Mouse (Mus musculus): ENCODE measurements around the gene Clec1a. TPM values are rescaled to one million over a fixed set of nuclear protein-coding genes. Genes with fewer than 3 reads are reported as not detected.

Clec1a gene
- polyA plus RNA-seq, 1 experiment from 2014 or later = 0.42 TPM

- DNase-seq (ENCODE audit: low spot score) = no peak
- no peaks in the 10 kb centered on the region for H3K4me1 ChIP-seq
- 83% methylated on average over 4 of the region's 4 CpGs for WGBS
Measured at GRCm38 (mm10) chr6:129427281-129427680, 24.5 kb downstream of the Clec1a start.

GRCm38 (mm10) chr6:129425812-129426211, 26.0 kb downstream of the Clec1a start:
- Histone ChIP-seq H3K9me3 (replicated peaks) (no peaks in the 10 kb centered on the region), H3K36me3 (no peaks in the 10 kb centered on the region), H3K27ac (replicated peaks) (no peak overlapping the region), H3K4me1 (no peaks in the 10 kb centered on the region), H3K27me3 (ENCODE audit: low read depth, poor library complexity, severe bottlenecking) (no peaks in the 10 kb centered on the region), H3K4me3 (no peak overlapping the region)
- DNase-seq (ENCODE audit: low spot score) = no peak
- 49% methylated on average over 5 of the region's 5 CpGs for WGBS

More at GRCm38 (mm10) chr6:129427281-129427680, 24.5 kb downstream of the Clec1a start:
- no peak overlapping the region for H3K27ac ChIP-seq (replicated peaks)
- no peaks in the 10 kb centered on the region for H3K36me3 ChIP-seq
- H3K9me3 ChIP-seq (replicated peaks) = no peaks in the 10 kb centered on the region
- H3K4me3 ChIP-seq = no peak overlapping the region
- no peaks in the 10 kb centered on the region for H3K27me3 ChIP-seq (ENCODE audit: low read depth, poor library complexity, severe bottlenecking)

GRCm38 (mm10) chr6:129425217-129425616, 26.6 kb downstream of the Clec1a start:
- no peak overlapping the region for H3K4me3 ChIP-seq
- H3K36me3 ChIP-seq = no peaks in the 10 kb centered on the region
- DNase-seq (ENCODE audit: low spot score) = no peak
- no peaks in the 10 kb centered on the region for H3K27me3 ChIP-seq (ENCODE audit: low read depth, poor library complexity, severe bottlenecking)
- 72% methylated on average over 5 of the region's 5 CpGs for WGBS
- H3K9me3 ChIP-seq (replicated peaks) = no peaks in the 10 kb centered on the region
- no peak overlapping the region for H3K27ac ChIP-seq (replicated peaks)
- no peaks in the 10 kb centered on the region for H3K4me1 ChIP-seq

- no peak overlapping the region for H3K4me3 ChIP-seq
Measured at GRCm38 (mm10) chr6:129423734-129424072, 28.1 kb downstream of the Clec1a start.

GRCm38 (mm10) chr6:129423040-129423733, 28.6 kb downstream of the Clec1a start:
- H3K27ac ChIP-seq (replicated peaks) = no peak overlapping the region
- no peak for DNase-seq (ENCODE audit: low spot score)
- no peaks in the 10 kb centered on the region for H3K4me1 ChIP-seq
- no peak overlapping the region for H3K4me3 ChIP-seq
- H3K36me3 ChIP-seq = no peaks in the 10 kb centered on the region
- WGBS = 81% methylated on average over 4 of the region's 4 CpGs
- H3K27me3 ChIP-seq (ENCODE audit: low read depth, poor library complexity, severe bottlenecking) = no peaks in the 10 kb centered on the region
- H3K9me3 ChIP-seq (replicated peaks) = no peaks in the 10 kb centered on the region

More at GRCm38 (mm10) chr6:129423734-129424072, 28.1 kb downstream of the Clec1a start:
- Histone ChIP-seq H3K9me3 (replicated peaks) (no peaks in the 10 kb centered on the region), H3K4me1 (no peaks in the 10 kb centered on the region), H3K27me3 (ENCODE audit: low read depth, poor library complexity, severe bottlenecking) (no peaks in the 10 kb centered on the region), H3K27ac (replicated peaks) (no peak overlapping the region), H3K36me3 (no peaks in the 10 kb centered on the region)
- peak; percentile 72 for DNase-seq (ENCODE audit: low spot score)
- 10% methylated on average over 1 of the region's 1 CpGs for WGBS

- Histone ChIP-seq H3K9me3 (replicated peaks) (no peaks in the 10 kb centered on the region), H3K4me3 (no peak overlapping the region), H3K27me3 (ENCODE audit: low read depth, poor library complexity, severe bottlenecking) (no peaks in the 10 kb centered on the region), H3K27ac (replicated peaks) (no peak overlapping the region), H3K4me1 (no peaks in the 10 kb centered on the region), H3K36me3 (no peaks in the 10 kb centered on the region)
- no peak for DNase-seq (ENCODE audit: low spot score)
- WGBS = 89% methylated on average over 3 of the region's 3 CpGs
Measured at GRCm38 (mm10) chr6:129422311-129422710, 29.5 kb downstream of the Clec1a start.

- Histone ChIP-seq H3K27me3 (ENCODE audit: low read depth, poor library complexity, severe bottlenecking) (no peaks in the 10 kb centered on the region), H3K4me1 (no peaks in the 10 kb centered on the region), H3K36me3 (no peaks in the 10 kb centered on the region), H3K4me3 (no peak overlapping the region), H3K9me3 (replicated peaks) (no peaks in the 10 kb centered on the region), H3K27ac (replicated peaks) (no peak overlapping the region)
- DNase-seq (ENCODE audit: low spot score) = no peak
- WGBS = 84% methylated on average over 1 of the region's 1 CpGs
Measured at GRCm38 (mm10) chr6:129414177-129414576, 37.6 kb downstream of the Clec1a start.

- Histone ChIP-seq H3K9me3 (replicated peaks) (no peaks in the 10 kb centered on the region), H3K4me3 (no peak within 1 kb of the TSS), H3K27ac (replicated peaks) (no peak within 1 kb of the TSS), H3K4me1 (peaks cover 4% of the 10 kb centered on the region; the same call in 1 of the 2 replicates), H3K36me3 (no peaks in the 10 kb centered on the region), H3K27me3 (ENCODE audit: low read depth, poor library complexity, severe bottlenecking) (no peaks in the 10 kb centered on the region)
- 90% methylated on average over 2 of the region's 2 CpGs for WGBS
- DNase-seq (ENCODE audit: low spot score) = no peak
Measured at GRCm38 (mm10) chr6:129408562-129408961, 43.2 kb downstream of the Clec1a start, which contains the start of gene Clec9a. Gene Clec9a (plus strand): TSS chr6:129408862.

GRCm38 (mm10) chr6:129407324-129407723, 44.5 kb downstream of the Clec1a start:
- no peaks in the 10 kb centered on the region for H3K27me3 ChIP-seq (ENCODE audit: low read depth, poor library complexity, severe bottlenecking)
- DNase-seq (ENCODE audit: low spot score) = no peak
- H3K4me3 ChIP-seq = no peak overlapping the region
- H3K9me3 ChIP-seq (replicated peaks) = no peaks in the 10 kb centered on the region
- H3K4me1 ChIP-seq = peaks cover 4% of the 10 kb centered on the region; the same call in 1 of the 2 replicates
- WGBS = 57% methylated on average over 2 of the region's 2 CpGs
- H3K36me3 ChIP-seq = no peaks in the 10 kb centered on the region
- no peak overlapping the region for H3K27ac ChIP-seq (replicated peaks)

- Histone ChIP-seq H3K4me1 (peaks cover 4% of the 10 kb centered on the region; the same call in 1 of the 2 replicates), H3K9me3 (replicated peaks) (no peaks in the 10 kb centered on the region), H3K36me3 (no peaks in the 10 kb centered on the region), H3K4me3 (no peak overlapping the region), H3K27me3 (ENCODE audit: low read depth, poor library complexity, severe bottlenecking) (no peaks in the 10 kb centered on the region), H3K27ac (replicated peaks) (no peak overlapping the region)
- DNase-seq (ENCODE audit: low spot score) = no peak
Measured at GRCm38 (mm10) chr6:129405999-129406398, 45.8 kb downstream of the Clec1a start.

- no peak for DNase-seq (ENCODE audit: low spot score)
- H3K27ac ChIP-seq (replicated peaks) = no peak overlapping the region
- no peak overlapping the region for H3K4me3 ChIP-seq
Measured at GRCm38 (mm10) chr6:129403391-129403790, 48.4 kb downstream of the Clec1a start.

GRCm38 (mm10) chr6:129402404-129402803, 49.4 kb downstream of the Clec1a start:
- H3K4me3 ChIP-seq = no peak overlapping the region
- 85% methylated on average over 2 of the region's 2 CpGs for WGBS

More at GRCm38 (mm10) chr6:129403391-129403790, 48.4 kb downstream of the Clec1a start:
- no peaks in the 10 kb centered on the region for H3K36me3 ChIP-seq
- H3K4me1 ChIP-seq = peaks cover 4% of the 10 kb centered on the region; the same call in 1 of the 2 replicates
- H3K27me3 ChIP-seq (ENCODE audit: low read depth, poor library complexity, severe bottlenecking) = no peaks in the 10 kb centered on the region
- H3K9me3 ChIP-seq (replicated peaks) = no peaks in the 10 kb centered on the region
- 66% methylated on average over 6 of the region's 6 CpGs for WGBS

GRCm38 (mm10) chr6:129399945-129400344, 51.9 kb downstream of the Clec1a start:
- no peak overlapping the region for H3K4me3 ChIP-seq
- H3K36me3 ChIP-seq = no peaks in the 10 kb centered on the region
- WGBS = 77% methylated on average over 6 of the region's 6 CpGs
- DNase-seq (ENCODE audit: low spot score) = no peak
- H3K9me3 ChIP-seq (replicated peaks) = no peaks in the 10 kb centered on the region
- H3K27me3 ChIP-seq (ENCODE audit: low read depth, poor library complexity, severe bottlenecking) = no peaks in the 10 kb centered on the region
- peaks cover 4% of the 10 kb centered on the region; the same call in 1 of the 2 replicates for H3K4me1 ChIP-seq
- no peak overlapping the region for H3K27ac ChIP-seq (replicated peaks)

More at GRCm38 (mm10) chr6:129402404-129402803, 49.4 kb downstream of the Clec1a start:
- H3K36me3 ChIP-seq = no peaks in the 10 kb centered on the region
- no peak for DNase-seq (ENCODE audit: low spot score)
- H3K27me3 ChIP-seq (ENCODE audit: low read depth, poor library complexity, severe bottlenecking) = no peaks in the 10 kb centered on the region
- no peak overlapping the region for H3K27ac ChIP-seq (replicated peaks)
- peaks cover 4% of the 10 kb centered on the region; the same call in 1 of the 2 replicates for H3K4me1 ChIP-seq
- H3K9me3 ChIP-seq (replicated peaks) = no peaks in the 10 kb centered on the region
